Mouse (Mus musculus): Measurements from ENCODE around the gene Tle4. TPM values are rescaled to one million over a fixed set of nuclear protein-coding genes. Genes with fewer than 3 reads are reported as not detected.
A peak's percentile ranks its signal among the peaks of the same experiment; 100 is the strongest.
"Not testable (repeated sequence)": the region's sequence is repeated elsewhere in the genome, so short reads cannot be mapped to it uniquely, and the experiment has no call there.

Gene Tle4
- total RNA-seq (2021) = 1 to 10 TPM; 8.7 to 9.2 TPM
- long read RNA-seq, experiment 1, partial matches to known transcripts = 1 of 1 reads
- long read RNA-seq, experiment 1, other reads (novel, unspliced or antisense) = 0 of 1 reads
- long read RNA-seq, experiment 2, partial matches to known transcripts = 0 of 1 reads
- long read RNA-seq, experiment 2, other reads (novel, unspliced or antisense) = 1 of 1 reads

- peak; percentile 100 for DNase-seq
Observed at GRCm38 (mm10) chr19:14597917-14598689, at the start of gene Tle4. Gene Tle4 (minus strand): TSS chr19:14598051.

- DNase-seq = no peak
Observed at GRCm38 (mm10) chr19:14645666-14646065, 47.8 kb upstream of the Tle4 start.

GRCm38 (mm10) chr19:14644756-14645155, 46.9 kb upstream of the Tle4 start:
- no peak for DNase-seq

- not testable (repeated sequence) for DNase-seq
Observed at GRCm38 (mm10) chr19:14643091-14643490, 45.2 kb upstream of the Tle4 start.

GRCm38 (mm10) chr19:14642663-14643062, 44.8 kb upstream of the Tle4 start:
- DNase-seq = no peak

- peak; percentile 9 to 27 for DNase-seq
Observed at GRCm38 (mm10) chr19:14635213-14635928, 37.5 kb upstream of the Tle4 start.

GRCm38 (mm10) chr19:14623355-14623754, 25.5 kb upstream of the Tle4 start:
- no peak for DNase-seq

- peak; percentile 10 to 14 for DNase-seq
Observed at GRCm38 (mm10) chr19:14620534-14620933, 22.7 kb upstream of the Tle4 start.

- DNase-seq = peak; percentile 13 to 23
Observed at GRCm38 (mm10) chr19:14619814-14620213, 22.0 kb upstream of the Tle4 start.

- DNase-seq = no peak
Observed at GRCm38 (mm10) chr19:14614816-14615215, 17.0 kb upstream of the Tle4 start.

GRCm38 (mm10) chr19:14610542-14611317, 12.9 kb upstream of the Tle4 start:
- no peak for DNase-seq

- no peak for DNase-seq
Observed at GRCm38 (mm10) chr19:14600841-14601240, 3.0 kb upstream of the Tle4 start.

- DNase-seq = no peak
Observed at GRCm38 (mm10) chr19:14600354-14600753, 2.5 kb upstream of the Tle4 start.

GRCm38 (mm10) chr19:14599851-14600251, 2.0 kb upstream of the Tle4 start:
- no peak for DNase-seq

- DNase-seq = no peak
Observed at GRCm38 (mm10) chr19:14598690-14599288, 938 bp upstream of the Tle4 start.

GRCm38 (mm10) chr19:14596941-14597916, 622 bp downstream of the Tle4 start:
- DNase-seq = peak; percentile 48 to 68

- peak; percentile 18 to 27 for DNase-seq
Observed at GRCm38 (mm10) chr19:14596358-14596940, 1.4 kb downstream of the Tle4 start.

- peak in 1 of 2 experiments; percentile 25 for DNase-seq
Observed at GRCm38 (mm10) chr19:14595390-14595997, 2.4 kb downstream of the Tle4 start.

- DNase-seq = no peak
Observed at GRCm38 (mm10) chr19:14594537-14594936, 3.3 kb downstream of the Tle4 start.

Data from heart, adult 18-20 months (tissue).